In genomic region chr7:47427815-47428508, GRCm38 (mm10) we compare ENCODE assay signal across 40 mouse cellular contexts. TPM values are rescaled to one million over a fixed set of nuclear protein-coding genes. Genes with fewer than 3 reads are reported as not detected.
"Had no signal": no experiment of that assay in that cellular context is flagged by ENCODE, and none has a peak within 500 bp of the region (broad histone marks: within the 10 kb centered on the region; RNA-seq: fewer than 3 reads in every experiment).

No protein-coding gene starts in this region.

RNA-seq across cellular contexts. Expression of gene Mrgpra2a, which starts 24.0 kb away (rescaled TPM):
- total RNA-seq: heart, adult 8-10 months; heart, postnatal 10 days; heart, postnatal 14 days; heart, postnatal 25 days; heart, postnatal 36 days; heart, postnatal 4 days; hindbrain, postnatal 0 days; layer of hippocampus, adult 18-20 months; layer of hippocampus, adult 2 months; layer of hippocampus, adult 8-10 months; layer of hippocampus, postnatal 10 days; layer of hippocampus, postnatal 14 days; layer of hippocampus, postnatal 25 days; layer of hippocampus, postnatal 36 days had no signal
- polyA plus RNA-seq: heart, embryonic 10.5 days; heart, embryonic 11.5 days; heart, embryonic 12.5 days; heart, embryonic 13.5 days; heart, embryonic 14.5 days; heart, embryonic 15.5 days; heart, embryonic 16.5 days; heart, postnatal 0 days; hindbrain, embryonic 10.5 days; hindbrain, embryonic 11.5 days; hindbrain, embryonic 12.5 days; hindbrain, embryonic 13.5 days; hindbrain, embryonic 14.5 days; hindbrain, embryonic 15.5 days; hindbrain, embryonic 16.5 days; hindbrain, postnatal 0 days; inflammation-experienced regulatory T-cells, adult 6 months; intestine, embryonic 14.5 days; intestine, embryonic 15.5 days; intestine, embryonic 16.5 days; intestine, postnatal 0 days; kidney, adult 2 months; kidney, embryonic 14.5 days; kidney, embryonic 15.5 days; kidney, embryonic 16.5 days; kidney, postnatal 0 days; large intestine, adult 2 months had no signal
